Mouse (Mus musculus): ENCODE data around the gene Gbp8.
"Not testable (repeated sequence)": the region's sequence is repeated elsewhere in the genome, so short reads cannot be mapped to it uniquely, and the experiment has no call there.

Gene Gbp8

GRCm38 (mm10) chr5:105139409-105140088 lies at the start of gene Gbp8, which contains the start of the genes Gbp9 and Gbp4:
TSS of gene Gbp8 (minus strand) at chr5:105139540.
TSS of gene Gbp9 (minus strand) at chr5:105139539.
TSS of gene Gbp4 (minus strand) at chr5:105139586.
- DNase-seq = peak; percentile 49

- DNase-seq = no peak
These were observed 42.1 kb upstream of the Gbp8 start for GRCm38 (mm10) chr5:105181446-105181845.

GRCm38 (mm10) chr5:105156582-105156981 lies 17.2 kb upstream of the Gbp8 start:
- no peak for DNase-seq

- no peak for DNase-seq
These were observed 14.7 kb upstream of the Gbp8 start for GRCm38 (mm10) chr5:105154049-105154448.

GRCm38 (mm10) chr5:105148062-105148461 lies 8.7 kb upstream of the Gbp8 start:
- DNase-seq = not testable (repeated sequence)

- DNase-seq = no peak
These were observed 7.1 kb upstream of the Gbp8 start for GRCm38 (mm10) chr5:105146447-105146846.

- not testable (repeated sequence) for DNase-seq
These were observed 6.4 kb upstream of the Gbp8 start for GRCm38 (mm10) chr5:105145731-105146130.

- DNase-seq = not testable (repeated sequence)
These were observed 910 bp upstream of the Gbp8 start for GRCm38 (mm10) chr5:105140089-105140810.

GRCm38 (mm10) chr5:105138906-105139305 lies 434 bp downstream of the Gbp8 start:
- DNase-seq = no peak

- not testable (repeated sequence) for DNase-seq
These were observed 2.5 kb downstream of the Gbp8 start for GRCm38 (mm10) chr5:105136706-105137304.

GRCm38 (mm10) chr5:105121731-105122130 lies 17.6 kb downstream of the Gbp8 start:
- DNase-seq = not testable (repeated sequence)

GRCm38 (mm10) chr5:105115740-105116139 lies 23.6 kb downstream of the Gbp8 start:
- no peak for DNase-seq

- DNase-seq = no peak
These were observed 24.6 kb downstream of the Gbp8 start for GRCm38 (mm10) chr5:105114696-105115095.

- no peak for DNase-seq
These were observed 25.7 kb downstream of the Gbp8 start for GRCm38 (mm10) chr5:105113656-105114055.

GRCm38 (mm10) chr5:105110271-105110852 lies 29.0 kb downstream of the Gbp8 start:
- peak; percentile 69 for DNase-seq

- peak; percentile 5 for DNase-seq
These were observed 29.6 kb downstream of the Gbp8 start for GRCm38 (mm10) chr5:105109775-105110174.

GRCm38 (mm10) chr5:105105689-105106088 lies 33.7 kb downstream of the Gbp8 start:
- DNase-seq = not testable (repeated sequence)

- no peak for DNase-seq
These were observed 57.4 kb downstream of the Gbp8 start for GRCm38 (mm10) chr5:105081900-105082299.

- DNase-seq = not testable (repeated sequence)
These were observed 71.0 kb downstream of the Gbp8 start for GRCm38 (mm10) chr5:105068356-105068755.

GRCm38 (mm10) chr5:105064443-105064842 lies 74.9 kb downstream of the Gbp8 start:
- DNase-seq = not testable (repeated sequence)

GRCm38 (mm10) chr5:105063321-105063720 lies 76.0 kb downstream of the Gbp8 start:
- DNase-seq = no peak

GRCm38 (mm10) chr5:105062403-105062802 lies 76.9 kb downstream of the Gbp8 start:
- not testable (repeated sequence) for DNase-seq

- DNase-seq = no peak
These were observed 79.1 kb downstream of the Gbp8 start for GRCm38 (mm10) chr5:105060224-105060623.
